24 mouse cellular contexts compared by ENCODE assay signal in the genomic region with DNA sequence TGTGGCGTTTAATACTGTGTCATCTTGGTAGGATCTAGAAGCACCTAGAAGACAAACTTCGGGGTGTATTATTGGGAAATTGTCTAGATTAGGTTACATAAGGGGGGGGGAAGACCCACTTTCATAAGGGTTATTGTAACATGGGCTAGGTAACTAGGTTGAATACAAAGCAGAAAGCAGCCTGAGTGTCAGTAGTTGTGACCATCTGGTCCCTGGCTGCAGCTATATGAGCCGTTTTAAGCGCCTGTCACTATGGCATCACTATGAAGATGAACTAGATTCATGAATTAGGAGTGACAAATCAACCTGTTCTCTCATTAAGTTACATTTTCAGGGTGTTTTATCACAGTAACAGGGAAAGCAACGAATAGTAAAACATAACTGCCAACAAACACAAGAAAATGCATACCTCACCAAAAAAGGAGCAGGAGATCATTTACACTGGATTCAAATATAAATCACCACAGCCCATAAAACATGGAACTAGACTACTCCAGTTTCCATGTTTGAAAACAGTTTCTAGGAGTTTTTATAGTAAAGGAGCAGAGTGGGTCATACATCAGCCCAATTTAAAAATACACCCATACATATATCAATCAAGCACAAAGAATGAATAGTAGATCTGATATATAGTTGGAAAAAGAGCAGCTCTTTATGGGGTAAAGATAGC.
DNase-seq lines count a peak whose midpoint lies in the region; ATAC-seq and TF ChIP-seq lines count a peak whose summit lies in the region.
"Had no signal": no experiment of that assay in that cellular context is flagged by ENCODE, and none has a peak within 500 bp of the region (broad histone marks: within the 10 kb centered on the region; RNA-seq: fewer than 3 reads in every experiment).

No protein-coding gene starts in this region.

- H3K9me3 ChIP-seq in heart, embryonic 11.5 days (replicated peaks; ENCODE audit: control insufficient read depth, low read length), result no peaks in the 10 kb centered on the region
- H3K9me3 ChIP-seq in kidney, embryonic 15.5 days (replicated peaks), result no peaks in the 10 kb centered on the region
- H3K9me3 ChIP-seq in kidney, postnatal 0 days (replicated peaks; ENCODE audit: low read length), result no peaks in the 10 kb centered on the region
- H3K9me3 ChIP-seq: embryonic facial prominence, embryonic 10.5 days; embryonic facial prominence, embryonic 12.5 days; forebrain, embryonic 13.5 days; forebrain, embryonic 15.5 days; G1E had no signal

- no peak overlapping the region for H3K9ac ChIP-seq in heart, embryonic 11.5 days (ENCODE audit: low read depth, low read length)
- H3K9ac ChIP-seq in kidney, embryonic 15.5 days, result no peak overlapping the region
- no peak overlapping the region for H3K9ac ChIP-seq in kidney, postnatal 0 days (ENCODE audit: low read depth, low read length)
- H3K9ac ChIP-seq: embryonic facial prominence, embryonic 12.5 days; forebrain, embryonic 13.5 days; forebrain, embryonic 15.5 days had no signal

- no peaks in the 10 kb centered on the region for H3K4me1 ChIP-seq in heart, embryonic 11.5 days (ENCODE audit: control insufficient read depth, insufficient read depth, low read length)
- no peaks in the 10 kb centered on the region for H3K4me1 ChIP-seq in kidney, embryonic 15.5 days
- H3K4me1 ChIP-seq in kidney, postnatal 0 days (replicated peaks; ENCODE audit: insufficient read depth, low read length), result no peaks in the 10 kb centered on the region
- H3K4me1 ChIP-seq in kidney, adult 2 months (ENCODE audit: control insufficient read depth, insufficient read depth, low read length), result no peaks in the 10 kb centered on the region
- H3K4me1 ChIP-seq: embryonic facial prominence, embryonic 10.5 days; embryonic facial prominence, embryonic 12.5 days; forebrain, embryonic 13.5 days; forebrain, embryonic 15.5 days had no signal

- H3K4me2 ChIP-seq in heart, embryonic 11.5 days, result no peak overlapping the region
- no peak overlapping the region for H3K4me2 ChIP-seq in kidney, embryonic 15.5 days
- H3K4me2 ChIP-seq in kidney, postnatal 0 days (ENCODE audit: low read length), result no peak overlapping the region
- H3K4me2 ChIP-seq: embryonic facial prominence, embryonic 12.5 days; forebrain, embryonic 13.5 days; forebrain, embryonic 15.5 days had no signal

- no peaks in the 10 kb centered on the region for H3K36me3 ChIP-seq in heart, embryonic 11.5 days (ENCODE audit: control insufficient read depth, insufficient read depth, low read length)
- no peaks in the 10 kb centered on the region for H3K36me3 ChIP-seq in kidney, embryonic 15.5 days
- H3K36me3 ChIP-seq in kidney, postnatal 0 days (ENCODE audit: insufficient read depth, low read length), result no peaks in the 10 kb centered on the region
- H3K36me3 ChIP-seq in kidney, adult 2 months (ENCODE audit: control insufficient read depth, insufficient read depth, low read length), result no peaks in the 10 kb centered on the region
- H3K36me3 ChIP-seq: embryonic facial prominence, embryonic 10.5 days; embryonic facial prominence, embryonic 12.5 days; forebrain, embryonic 15.5 days; G1E had no signal

- DNase-seq in heart, adult 11 months, result peak; percentile 44
- no peak for DNase-seq in kidney, postnatal 36 days
- peak; percentile 57 for DNase-seq in kidney, postnatal 0 days (ENCODE audit: low spot score)
- DNase-seq in kidney, adult 2 months, result no peak
- DNase-seq: adrenal gland, adult 8-10 months; adrenal gland, postnatal 14 days; adrenal gland, postnatal 36 days; B cell, adult 2 months; cerebellum, adult 11-12 months; cerebellum, adult 2 months; cerebellum, adult 9-10 months; cerebellum, postnatal 10 days; cerebellum, postnatal 25 days had no signal

- no peak for TF ChIP-seq POLR2A in kidney, adult 2 months (IDR thresholded peaks at IDR 0.05; ENCODE audit: low read depth, low read length)

- ATAC-seq in heart, embryonic 11.5 days (replicated peaks; ENCODE audit: insufficient number of reproducible peaks, low FRiP score, low TSS enrichment), result no peak
- ATAC-seq in kidney, embryonic 15.5 days (replicated peaks; ENCODE audit: low FRiP score), result peak; percentile 80
- no peak for ATAC-seq in kidney, postnatal 0 days (replicated peaks; ENCODE audit: low FRiP score, low read depth)
- ATAC-seq: activated CD4-positive, CD25-positive, alpha-beta regulatory T cell, adult 4 months; CD4-positive, CD25-positive, alpha-beta regulatory T cell, adult 4 months; forebrain, embryonic 13.5 days; forebrain, embryonic 15.5 days; Patski had no signal

- TF ChIP-seq CTCF in kidney, postnatal 0 days (IDR thresholded peaks at IDR 0.05; ENCODE audit: low read depth), result no peak
- no peak for TF ChIP-seq CTCF in kidney, adult 2 months (conservative IDR thresholded peaks at IDR 0.05; ENCODE audit: insufficient read depth, insufficient read length, low read depth, low read length)

- 78% methylated on average over 5 of the region's 5 CpGs for WGBS in heart, embryonic 11.5 days (ENCODE audit: insufficient replicate concordance)
- WGBS in kidney, embryonic 15.5 days, result 41% methylated on average over 5 of the region's 5 CpGs
- 41% methylated on average over 5 of the region's 5 CpGs for WGBS in kidney, postnatal 0 days
- 35% methylated on average over 5 of the region's 5 CpGs for WGBS in kidney, adult 2 months

- no peak overlapping the region for H3K27ac ChIP-seq in heart, embryonic 11.5 days (ENCODE audit: low read depth, low read length)
- H3K27ac ChIP-seq in kidney, embryonic 15.5 days, result no peak overlapping the region
- no peak overlapping the region for H3K27ac ChIP-seq in kidney, postnatal 0 days
- no peak overlapping the region for H3K27ac ChIP-seq in kidney, adult 2 months (ENCODE audit: insufficient read depth, low read depth, low read length)
- H3K27ac ChIP-seq: embryonic facial prominence, embryonic 10.5 days; embryonic facial prominence, embryonic 12.5 days; forebrain, embryonic 13.5 days; forebrain, embryonic 15.5 days had no signal

- H3K27me3 ChIP-seq in heart, embryonic 11.5 days (ENCODE audit: control insufficient read depth, insufficient read depth, low read length), result no peaks in the 10 kb centered on the region
- no peaks in the 10 kb centered on the region for H3K27me3 ChIP-seq in kidney, embryonic 15.5 days
- no peaks in the 10 kb centered on the region for H3K27me3 ChIP-seq in kidney, postnatal 0 days (ENCODE audit: insufficient read depth, low read length)
- H3K27me3 ChIP-seq in kidney, adult 2 months (replicated peaks; ENCODE audit: control insufficient read depth, insufficient read depth, low read length), result no peaks in the 10 kb centered on the region
- H3K27me3 ChIP-seq: CH12.LX; embryonic facial prominence, embryonic 12.5 days; forebrain, embryonic 13.5 days; forebrain, embryonic 15.5 days; Patski had no signal

- H3K4me3 ChIP-seq in heart, embryonic 11.5 days (ENCODE audit: low read depth, low read length), result no peak overlapping the region
- no peak overlapping the region for H3K4me3 ChIP-seq in kidney, embryonic 15.5 days (replicated peaks)
- no peak overlapping the region for H3K4me3 ChIP-seq in kidney, postnatal 0 days (replicated peaks; ENCODE audit: low read depth, low read length)
- H3K4me3 ChIP-seq in kidney, adult 2 months (ENCODE audit: insufficient read depth, low read depth, low read length), result no peak overlapping the region
- H3K4me3 ChIP-seq: embryonic facial prominence, embryonic 10.5 days; embryonic facial prominence, embryonic 12.5 days; forebrain, embryonic 13.5 days; forebrain, embryonic 15.5 days had no signal

Comparison
In these comparisons a context has a peak if more than half of its experiments do, and no peak if none do; other contexts are left out.
1. DNase-seq: peak in heart, adult 11 months (single experiment) and kidney, postnatal 0 days (single experiment); none in kidney, postnatal 36 days (0 of 2) and kidney, adult 2 months (single experiment).